Mouse (Mus musculus) forebrain, embryonic 16.5 days (tissue): ENCODE measurements around the gene Tmem259. TPM values are rescaled to one million over a fixed set of nuclear protein-coding genes. Genes with fewer than 3 reads are reported as not detected.
A peak's percentile ranks its signal among the peaks of the same experiment; 100 is the strongest.

Source experiments
- ATAC-seq: fragments of 200-750 bp; cut with Nextera tagmentation; 2 replicates; pipeline ENCODE4 v1.8.0; 2017; ENCODE audit warnings: mild to moderate bottlenecking, moderate library complexity
- H3K27ac ChIP-seq: fragments of 300-500 bp; sonication (generic); 2 replicates; pipeline ENCODE4 v1.5.1; 2014; ENCODE audit warnings: low read length, control low read depth
- H3K27me3 ChIP-seq: fragments of 300-500 bp; sonication (generic); replicated peaks from 2 replicates; pipeline ENCODE4 v1.6.1; 2014; ENCODE audit warnings: low read length; ENCODE audit not compliant: control insufficient read depth, insufficient read depth
- H3K36me3 ChIP-seq: fragments of 300-500 bp; sonication (generic); 2 replicates; pipeline ENCODE4 v1.6.1; 2014; ENCODE audit not compliant: control insufficient read depth, insufficient read depth
- H3K4me1 ChIP-seq: fragments of 300-500 bp; sonication (generic); replicated peaks from 2 replicates; pipeline ENCODE4 v1.6.1; 2014; ENCODE audit warnings: low read length; ENCODE audit not compliant: control insufficient read depth, insufficient read depth
- H3K4me2 ChIP-seq: fragments of 300-500 bp; sonication (generic); 2 replicates; pipeline ENCODE4 v1.6.1; 2014; ENCODE audit warnings: mild to moderate bottlenecking, low read length, control low read depth
- H3K4me3 ChIP-seq: fragments of 300-500 bp; sonication (generic); replicated peaks from 2 replicates; pipeline ENCODE4 v1.5.1; 2014; ENCODE audit warnings: mild to moderate bottlenecking, low read length, control low read depth
- H3K9ac ChIP-seq: fragments of 300-500 bp; sonication (generic); replicated peaks from 2 replicates; pipeline ENCODE4 v1.6.1; 2014; ENCODE audit warnings: low read depth, low read length, control low read depth
- H3K9me3 ChIP-seq: fragments of 300-500 bp; sonication (generic); 2 replicates; pipeline ENCODE4 v1.6.1; 2016; ENCODE audit warnings: low read length; ENCODE audit not compliant: control insufficient read depth
- WGBS: fragments of 180-500 bp; shearing (Covaris S2); extraction: QIAGEN DNeasy Blood & Tissue Kit; methylation state at CpG from one replicate; pipeline ENCODE4 v1.1.7; 2014; 5-methylcytosine and 5-hydroxymethylcytosine counted together
- polyA plus RNA-seq: library from polyadenylated mRNA; unstranded; fragments of >200 nt; fragmentation: Nextera tagmentation; extraction: Ambion mirVana; gene quantifications from 2 replicates; pipeline ENCODE4 v1.2.1, GENCODE M21; 2015

The Tmem259 gene
- polyA plus RNA-seq, 1 experiment from 2014 or later, result 12.8 TPM

- Histone ChIP-seq H3K27me3 (peaks cover 13% of the 10 kb centered on the region), H3K4me1 (peaks cover 8% of the 10 kb centered on the region), H3K4me2 (no peak overlapping the region), H3K27ac (no peak overlapping the region), H3K36me3 (peaks cover 35% of the 10 kb centered on the region), H3K4me3 (no peak overlapping the region), H3K9me3 (no peaks in the 10 kb centered on the region), H3K9ac (no peak overlapping the region)
- 88% methylated on average over 8 of the region's 8 CpGs for WGBS
- ATAC-seq, result no peak
Measured at GRCm38 (mm10) chr10:79974668-79975067, 9.5 kb downstream of the Tmem259 start.

GRCm38 (mm10) chr10:79974087-79974486 lies 10.0 kb downstream of the Tmem259 start:
- H3K36me3 ChIP-seq, result peaks cover 34% of the 10 kb centered on the region
- H3K4me3 ChIP-seq, result no peak overlapping the region
- no peaks in the 10 kb centered on the region for H3K9me3 ChIP-seq
- no peak for ATAC-seq
- no peak overlapping the region for H3K27ac ChIP-seq
- H3K27me3 ChIP-seq, result peaks cover 15% of the 10 kb centered on the region
- H3K9ac ChIP-seq, result no peak overlapping the region
- WGBS, result 89% methylated on average over 21 of the region's 21 CpGs
- H3K4me1 ChIP-seq, result peaks cover 10% of the 10 kb centered on the region
- H3K4me2 ChIP-seq, result no peak overlapping the region

GRCm38 (mm10) chr10:79972831-79973230 lies 11.3 kb downstream of the Tmem259 start:
- ATAC-seq, result no peak
- Histone ChIP-seq H3K9me3 (no peaks in the 10 kb centered on the region), H3K4me1 (peaks cover 11% of the 10 kb centered on the region), H3K4me2 (no peak overlapping the region), H3K9ac (no peak overlapping the region), H3K36me3 (peaks cover 23% of the 10 kb centered on the region), H3K27ac (no peak overlapping the region), H3K27me3 (peaks cover 15% of the 10 kb centered on the region), H3K4me3 (no peak overlapping the region)
- WGBS, result 56% methylated on average over 14 of the region's 14 CpGs

GRCm38 (mm10) chr10:79971183-79971497 lies 13.0 kb downstream of the Tmem259 start:
- no peak overlapping the region for H3K27ac ChIP-seq
- peak overlapping the region; percentile 37 for H3K4me3 ChIP-seq
- peaks cover 11% of the 10 kb centered on the region for H3K4me1 ChIP-seq
- H3K9ac ChIP-seq, result peak overlapping the region; percentile 44
- 4% methylated on average over 21 of the region's 21 CpGs for WGBS
- peaks cover 21% of the 10 kb centered on the region for H3K36me3 ChIP-seq
- peaks cover 15% of the 10 kb centered on the region for H3K27me3 ChIP-seq
- peak overlapping the region; percentile 57 for H3K4me2 ChIP-seq
- no peak; the same call in 1 of the 2 replicates for ATAC-seq
- no peaks in the 10 kb centered on the region for H3K9me3 ChIP-seq

- no peak; the same call in 1 of the 2 replicates for ATAC-seq
- H3K4me2 ChIP-seq, result peak within 1 kb of the TSS; percentile 57
- H3K4me3 ChIP-seq, result peak within 1 kb of the TSS; percentile 37
- peak within 1 kb of the TSS; percentile 44 for H3K9ac ChIP-seq
- WGBS, result 8% methylated on average over 46 of the region's 47 CpGs
- peaks cover 11% of the 10 kb centered on the region for H3K4me1 ChIP-seq
- peaks cover 18% of the 10 kb centered on the region for H3K36me3 ChIP-seq
- H3K27me3 ChIP-seq, result peaks cover 15% of the 10 kb centered on the region
- H3K9me3 ChIP-seq, result no peaks in the 10 kb centered on the region
- no peak within 1 kb of the TSS for H3K27ac ChIP-seq
Measured at GRCm38 (mm10) chr10:79970415-79971182, 13.5 kb downstream of the Tmem259 start, which contains the start of gene Grin3b. Gene Grin3b, plus strand, starts transcription at chr10:79970715.

GRCm38 (mm10) chr10:79969124-79969568 lies 15.0 kb downstream of the Tmem259 start:
- Histone ChIP-seq H3K27ac (no peak overlapping the region), H3K4me3 (no peak overlapping the region), H3K4me1 (peaks cover 11% of the 10 kb centered on the region), H3K9ac (no peak overlapping the region), H3K27me3 (peaks cover 15% of the 10 kb centered on the region), H3K36me3 (peaks cover 15% of the 10 kb centered on the region), H3K9me3 (no peaks in the 10 kb centered on the region), H3K4me2 (no peak overlapping the region)
- 12% methylated on average over 3 of the region's 3 CpGs for WGBS
- no peak for ATAC-seq

GRCm38 (mm10) chr10:79968181-79968580 lies 15.9 kb downstream of the Tmem259 start:
- no peaks in the 10 kb centered on the region for H3K9me3 ChIP-seq
- no peak overlapping the region for H3K4me3 ChIP-seq
- no peak overlapping the region for H3K4me2 ChIP-seq
- peaks cover 15% of the 10 kb centered on the region for H3K27me3 ChIP-seq
- no peak overlapping the region for H3K9ac ChIP-seq
- peaks cover 19% of the 10 kb centered on the region for H3K36me3 ChIP-seq
- peaks cover 11% of the 10 kb centered on the region for H3K4me1 ChIP-seq
- 86% methylated on average over 1 of the region's 1 CpGs for WGBS
- ATAC-seq, result no peak
- H3K27ac ChIP-seq, result no peak overlapping the region

GRCm38 (mm10) chr10:79966886-79967400 lies 17.2 kb downstream of the Tmem259 start:
- Histone ChIP-seq H3K27ac (no peak overlapping the region), H3K4me1 (peaks cover 11% of the 10 kb centered on the region), H3K4me3 (no peak overlapping the region), H3K4me2 (no peak overlapping the region), H3K27me3 (peaks cover 15% of the 10 kb centered on the region), H3K9ac (no peak overlapping the region), H3K9me3 (no peaks in the 10 kb centered on the region), H3K36me3 (peaks cover 19% of the 10 kb centered on the region)
- ATAC-seq, result no peak
- WGBS, result 94% methylated on average over 5 of the region's 5 CpGs

GRCm38 (mm10) chr10:79965325-79965724 lies 18.8 kb downstream of the Tmem259 start:
- no peak overlapping the region for H3K4me2 ChIP-seq
- H3K4me1 ChIP-seq, result peaks cover 11% of the 10 kb centered on the region
- ATAC-seq, result no peak
- 84% methylated on average over 5 of the region's 5 CpGs for WGBS
- H3K36me3 ChIP-seq, result peaks cover 19% of the 10 kb centered on the region
- H3K27ac ChIP-seq, result no peak overlapping the region
- no peak overlapping the region for H3K9ac ChIP-seq
- H3K9me3 ChIP-seq, result no peaks in the 10 kb centered on the region
- H3K4me3 ChIP-seq, result no peak overlapping the region
- H3K27me3 ChIP-seq, result peaks cover 7% of the 10 kb centered on the region
